Mouse (Mus musculus): ENCODE data around the gene Cib2. TPM values are rescaled to one million over a fixed set of nuclear protein-coding genes. Genes with fewer than 3 reads are reported as not detected.
A peak's percentile ranks its signal among the peaks of the same experiment; 100 is the strongest.
"Not testable (repeated sequence)": the region's sequence is repeated elsewhere in the genome, so short reads cannot be mapped to it uniquely, and the experiment has no call there.

Cib2 gene
- polyA plus RNA-seq, 1 experiment from 2014 or later = 40.5 TPM

DNA sequence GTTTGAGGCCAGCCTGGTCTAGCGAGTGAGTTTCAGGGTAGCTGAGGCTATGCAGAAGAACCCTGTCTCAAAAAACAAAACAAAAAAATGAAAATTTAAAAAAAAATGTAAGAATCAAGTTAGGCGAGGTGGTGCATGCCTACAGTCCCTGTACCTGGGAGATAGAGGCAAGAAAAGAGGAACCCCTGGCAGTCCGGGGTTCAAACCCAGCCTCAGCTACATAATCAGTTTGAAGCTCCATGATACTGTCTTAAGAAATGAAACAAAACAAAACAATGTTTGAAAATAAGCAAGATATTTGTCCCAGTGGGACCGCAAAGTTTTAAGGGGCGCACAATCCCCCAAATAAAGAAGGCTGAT lies 25.8 kb upstream of the Cib2 start:
- Histone ChIP-seq H3K27ac (ENCODE audit: low read length) (peak overlapping the region; percentile 53), H3K4me1 (replicated peaks; ENCODE audit: control insufficient read depth, insufficient read depth, low read length) (peaks cover 21% of the 10 kb centered on the region), H3K36me3 (ENCODE audit: control insufficient read depth, insufficient read depth) (0 out of 2 replicates have a peak, but pooled peaks cover 2% of the 10 kb centered on the region), H3K27me3 (replicated peaks; ENCODE audit: control insufficient read depth, insufficient read depth, low read length) (no peaks in the 10 kb centered on the region), H3K4me3 (replicated peaks; ENCODE audit: low read length) (peak overlapping the region; percentile 53), H3K9ac (replicated peaks; ENCODE audit: low read depth, low read length) (peak overlapping the region; percentile 38), H3K4me2 (ENCODE audit: low read length) (peak overlapping the region; percentile 83), H3K9me3 (ENCODE audit: control insufficient read depth, low read length) (no peaks in the 10 kb centered on the region)
- peak; percentile 8 for ATAC-seq
- WGBS = 32% methylated on average over 5 of the region's 5 CpGs

DNA sequence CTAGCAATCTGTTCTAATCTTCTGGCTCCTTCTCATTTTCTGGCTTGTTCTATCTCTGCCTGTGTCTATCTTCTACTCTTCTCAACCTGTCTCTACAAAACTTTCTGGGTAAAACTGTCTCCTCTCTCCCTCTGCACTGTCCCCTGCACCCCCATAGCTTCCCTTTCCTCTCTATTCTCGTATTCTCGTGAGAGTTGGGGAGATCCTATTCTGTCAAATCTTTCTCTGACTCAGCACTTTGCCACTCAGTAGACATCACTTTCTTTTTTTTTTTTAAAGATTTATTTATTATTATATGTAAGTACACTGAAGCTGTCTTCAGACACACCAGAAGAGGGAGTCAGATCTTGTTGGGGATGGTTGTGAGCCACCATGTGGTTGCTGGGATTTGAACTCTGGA lies 24.1 kb upstream of the Cib2 start:
- not testable (repeated sequence) for H3K27me3 ChIP-seq (replicated peaks; ENCODE audit: control insufficient read depth, insufficient read depth, low read length); ATAC-seq; H3K27ac ChIP-seq (ENCODE audit: low read length); H3K36me3 ChIP-seq (ENCODE audit: control insufficient read depth, insufficient read depth); H3K4me2 ChIP-seq (ENCODE audit: low read length); H3K9me3 ChIP-seq (ENCODE audit: control insufficient read depth, low read length); H3K9ac ChIP-seq (replicated peaks; ENCODE audit: low read depth, low read length); H3K4me3 ChIP-seq (replicated peaks; ENCODE audit: low read length)
- H3K4me1 ChIP-seq (replicated peaks; ENCODE audit: control insufficient read depth, insufficient read depth, low read length) = peaks cover 21% of the 10 kb centered on the region
- WGBS = 86% methylated on average over 2 of the region's 2 CpGs

DNA sequence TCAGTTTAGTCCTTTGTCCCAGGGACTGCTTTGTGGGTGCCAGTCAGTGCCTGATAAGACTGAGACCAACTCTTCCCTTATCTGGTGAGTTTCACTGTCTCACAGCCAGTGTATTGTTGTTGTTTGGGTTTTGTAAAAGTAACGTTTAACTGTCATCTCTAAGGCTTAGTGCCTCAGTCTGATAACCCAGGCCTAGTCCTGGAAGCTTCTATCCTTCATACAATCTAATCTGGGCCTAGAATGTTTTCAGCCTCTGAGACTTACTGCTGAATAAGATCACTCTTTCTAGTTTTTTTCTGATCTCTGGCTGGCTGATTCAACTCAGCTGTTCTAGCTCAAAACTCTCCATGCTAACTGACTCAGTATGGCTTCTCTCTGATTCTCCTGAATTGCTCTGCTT lies 23.7 kb upstream of the Cib2 start:
- Histone ChIP-seq H3K4me2 (ENCODE audit: low read length) (no peak overlapping the region), H3K9me3 (ENCODE audit: control insufficient read depth, low read length) (no peaks in the 10 kb centered on the region), H3K36me3 (ENCODE audit: control insufficient read depth, insufficient read depth) (no peaks in the 10 kb centered on the region), H3K4me3 (replicated peaks; ENCODE audit: low read length) (no peak overlapping the region), H3K27ac (ENCODE audit: low read length) (no peak overlapping the region), H3K9ac (replicated peaks; ENCODE audit: low read depth, low read length) (no peak overlapping the region), H3K4me1 (replicated peaks; ENCODE audit: control insufficient read depth, insufficient read depth, low read length) (peaks cover 21% of the 10 kb centered on the region), H3K27me3 (replicated peaks; ENCODE audit: control insufficient read depth, insufficient read depth, low read length) (no peaks in the 10 kb centered on the region)
- ATAC-seq = no peak
- WGBS = 71% methylated on average over 1 of the region's 1 CpGs

DNA sequence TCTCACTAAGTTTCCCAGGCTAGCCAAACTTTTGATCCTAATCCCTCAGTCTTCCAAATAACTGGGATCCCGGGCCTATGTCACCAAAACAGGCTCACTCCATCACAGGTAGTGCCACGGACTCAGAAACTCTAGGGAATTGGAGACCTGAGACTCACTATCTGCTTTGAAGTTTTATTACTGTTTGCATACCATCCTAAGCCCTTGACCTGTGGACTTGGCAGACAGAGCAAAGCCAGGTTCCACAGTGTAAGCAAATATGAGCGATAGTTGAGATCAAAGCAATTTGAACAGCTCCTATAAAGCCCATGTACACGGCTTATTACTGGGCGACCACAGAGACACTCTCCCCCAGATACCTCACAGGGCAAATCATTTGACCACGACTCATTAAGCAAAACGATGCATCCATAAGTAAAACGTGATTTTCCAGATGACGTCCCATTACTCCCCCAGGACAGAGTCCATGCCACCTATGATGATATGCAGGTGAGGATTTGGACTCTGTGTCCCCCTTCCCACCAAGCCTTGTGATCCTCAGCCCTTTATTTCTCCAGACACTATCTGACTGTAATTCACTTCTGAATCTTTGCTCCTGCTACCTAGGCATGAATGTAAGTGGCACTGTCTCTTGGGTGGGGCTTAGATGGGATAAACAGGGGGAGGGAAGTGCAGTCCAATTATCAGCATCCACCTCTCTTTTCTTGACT lies 11.3 kb upstream of the Cib2 start:
- no peak for ATAC-seq
- WGBS = 79% methylated on average over 9 of the region's 9 CpGs

DNA sequence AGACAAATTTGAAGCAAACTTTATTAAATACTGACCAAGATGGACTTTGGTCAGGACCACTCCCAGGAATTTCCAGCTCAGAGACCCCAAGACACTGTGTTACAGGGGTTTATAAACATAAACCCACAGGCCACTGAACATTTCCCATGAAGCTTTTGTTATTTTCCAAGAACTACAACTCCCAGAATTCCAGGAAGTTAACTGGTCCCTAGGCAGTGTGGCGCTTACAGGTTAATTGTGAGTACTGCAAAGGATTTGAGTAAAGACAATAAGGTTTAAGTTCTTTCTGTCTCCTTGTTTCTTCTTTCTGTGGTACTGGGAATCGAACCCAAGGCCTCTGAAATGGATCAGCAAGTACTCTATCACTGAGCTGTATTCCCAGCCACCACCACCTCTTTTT lies 8.7 kb upstream of the Cib2 start:
- Histone ChIP-seq H3K27me3 (replicated peaks; ENCODE audit: control insufficient read depth, insufficient read depth, low read length) (no peaks in the 10 kb centered on the region), H3K9ac (replicated peaks; ENCODE audit: low read depth, low read length) (no peak overlapping the region), H3K4me3 (replicated peaks; ENCODE audit: low read length) (no peak overlapping the region), H3K27ac (ENCODE audit: low read length) (no peak overlapping the region), H3K36me3 (ENCODE audit: control insufficient read depth, insufficient read depth) (no peaks in the 10 kb centered on the region), H3K4me1 (replicated peaks; ENCODE audit: control insufficient read depth, insufficient read depth, low read length) (no peaks in the 10 kb centered on the region), H3K9me3 (ENCODE audit: control insufficient read depth, low read length) (no peaks in the 10 kb centered on the region), H3K4me2 (ENCODE audit: low read length) (no peak overlapping the region)
- WGBS = 35% methylated on average over 2 of the region's 2 CpGs
- peak; percentile 62 for ATAC-seq

More for the DNA sequence above, 11.3 kb upstream of the Cib2 start:
- Histone ChIP-seq H3K4me1 (replicated peaks; ENCODE audit: control insufficient read depth, insufficient read depth, low read length) (no peaks in the 10 kb centered on the region), H3K27me3 (replicated peaks; ENCODE audit: control insufficient read depth, insufficient read depth, low read length) (no peaks in the 10 kb centered on the region), H3K4me2 (ENCODE audit: low read length) (no peak overlapping the region), H3K4me3 (replicated peaks; ENCODE audit: low read length) (no peak overlapping the region), H3K9me3 (ENCODE audit: control insufficient read depth, low read length) (no peaks in the 10 kb centered on the region), H3K27ac (ENCODE audit: low read length) (no peak overlapping the region), H3K9ac (replicated peaks; ENCODE audit: low read depth, low read length) (no peak overlapping the region), H3K36me3 (ENCODE audit: control insufficient read depth, insufficient read depth) (no peaks in the 10 kb centered on the region)

DNA sequence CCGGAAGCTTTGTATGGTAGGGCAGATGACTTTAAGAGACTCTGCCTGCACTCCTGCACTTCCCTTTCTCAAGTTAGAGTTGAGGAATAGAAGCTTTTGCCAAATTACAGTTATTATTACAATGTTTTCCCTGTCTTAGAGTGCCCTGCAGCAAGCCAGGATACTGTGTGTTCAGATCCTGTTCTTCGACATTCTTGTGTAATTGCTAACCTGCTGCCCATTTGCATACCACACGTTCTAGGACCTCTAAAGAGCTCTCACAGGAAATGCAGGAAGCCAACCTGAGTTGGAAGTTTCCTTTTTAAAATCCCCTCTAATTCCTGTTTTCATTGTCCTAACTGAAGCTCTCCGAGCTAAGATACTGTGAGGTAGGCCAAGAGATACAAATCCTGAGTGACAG lies 6.9 kb upstream of the Cib2 start:
- ATAC-seq = no peak
- Histone ChIP-seq H3K4me2 (ENCODE audit: low read length) (no peak overlapping the region), H3K9ac (replicated peaks; ENCODE audit: low read depth, low read length) (no peak overlapping the region), H3K9me3 (ENCODE audit: control insufficient read depth, low read length) (no peaks in the 10 kb centered on the region), H3K27ac (ENCODE audit: low read length) (no peak overlapping the region), H3K27me3 (replicated peaks; ENCODE audit: control insufficient read depth, insufficient read depth, low read length) (no peaks in the 10 kb centered on the region), H3K4me1 (replicated peaks; ENCODE audit: control insufficient read depth, insufficient read depth, low read length) (no peaks in the 10 kb centered on the region), H3K4me3 (replicated peaks; ENCODE audit: low read length) (no peak overlapping the region), H3K36me3 (ENCODE audit: control insufficient read depth, insufficient read depth) (no peaks in the 10 kb centered on the region)
- 67% methylated on average over 4 of the region's 4 CpGs for WGBS

DNA sequence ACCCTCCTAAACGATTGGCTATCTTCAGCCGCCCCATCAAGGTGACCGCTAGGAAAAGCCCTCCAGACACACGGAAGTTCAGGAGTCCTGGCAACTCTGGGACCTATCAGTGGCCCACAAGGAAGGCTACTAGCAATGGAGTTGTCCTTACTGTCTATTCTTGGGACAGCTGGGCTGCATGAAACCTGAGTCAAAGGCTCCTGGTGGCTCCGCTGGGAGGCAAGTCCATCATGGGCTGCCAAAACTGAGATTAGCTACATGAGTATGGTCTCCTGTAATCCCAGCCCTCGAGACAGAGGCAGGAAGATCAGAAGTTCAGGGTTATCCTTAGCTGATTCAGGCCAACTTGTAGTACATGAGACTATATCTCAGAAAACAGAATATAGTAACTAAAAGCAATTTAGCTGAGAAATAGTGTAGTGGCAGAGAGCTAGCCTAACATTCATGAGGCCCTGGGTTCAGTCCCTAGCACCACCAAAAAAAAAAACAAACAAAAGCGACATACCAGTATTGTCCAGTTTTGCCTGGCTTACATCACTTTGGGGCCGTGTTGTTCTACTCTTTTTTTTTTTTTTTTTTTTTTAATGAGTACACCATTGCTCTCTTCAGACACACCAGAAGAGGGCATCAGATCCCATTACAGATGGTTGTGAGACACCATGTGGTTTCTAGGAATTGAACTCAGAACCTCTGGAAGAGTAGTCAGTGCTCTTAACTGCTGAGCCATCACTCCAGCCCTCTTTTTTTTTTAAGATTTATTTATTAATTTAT lies 998 bp upstream of the Cib2 start:
- no peaks in the 10 kb centered on the region for H3K9me3 ChIP-seq (ENCODE audit: control insufficient read depth, low read length)
- no peaks in the 10 kb centered on the region for H3K27me3 ChIP-seq (replicated peaks; ENCODE audit: control insufficient read depth, insufficient read depth, low read length)
- WGBS = 92% methylated on average over 8 of the region's 8 CpGs
- no peak for ATAC-seq
- no peaks in the 10 kb centered on the region for H3K36me3 ChIP-seq (ENCODE audit: control insufficient read depth, insufficient read depth)
- H3K27ac ChIP-seq (ENCODE audit: low read length) = no peak overlapping the region
- peaks cover 9% of the 10 kb centered on the region; the same call in 1 of the 2 replicates for H3K4me1 ChIP-seq (replicated peaks; ENCODE audit: control insufficient read depth, insufficient read depth, low read length)
- H3K9ac ChIP-seq (replicated peaks; ENCODE audit: low read depth, low read length) = no peak overlapping the region
- no peak overlapping the region for H3K4me2 ChIP-seq (ENCODE audit: low read length)
- no peak overlapping the region for H3K4me3 ChIP-seq (replicated peaks; ENCODE audit: low read length)

DNA sequence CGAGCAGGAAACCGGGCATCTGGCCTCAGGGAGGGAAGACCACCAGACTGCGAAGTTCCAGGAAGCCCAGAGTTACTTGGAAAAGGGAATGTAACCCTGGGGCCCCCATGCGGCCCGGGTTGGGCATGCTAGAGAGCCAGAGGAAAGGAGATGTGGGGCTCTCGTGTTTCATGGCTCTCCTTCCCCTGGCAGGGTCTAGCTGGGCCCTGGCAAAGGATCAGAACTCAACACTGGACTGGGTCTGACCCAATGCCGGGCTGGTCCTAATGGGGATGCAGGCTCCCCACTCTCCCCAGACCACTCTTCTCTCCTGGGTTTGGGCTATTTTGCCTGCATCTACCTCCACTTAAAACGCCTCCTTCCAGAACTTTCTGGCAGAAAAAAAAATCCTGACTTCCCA lies 1.3 kb downstream of the Cib2 start:
- no peak overlapping the region for H3K4me2 ChIP-seq (ENCODE audit: low read length)
- no peaks in the 10 kb centered on the region for H3K36me3 ChIP-seq (ENCODE audit: control insufficient read depth, insufficient read depth)
- no peaks in the 10 kb centered on the region for H3K27me3 ChIP-seq (replicated peaks; ENCODE audit: control insufficient read depth, insufficient read depth, low read length)
- H3K4me3 ChIP-seq (replicated peaks; ENCODE audit: low read length) = no peak overlapping the region
- peaks cover 9% of the 10 kb centered on the region; the same call in 1 of the 2 replicates for H3K4me1 ChIP-seq (replicated peaks; ENCODE audit: control insufficient read depth, insufficient read depth, low read length)
- ATAC-seq = no peak
- WGBS = 81% methylated on average over 8 of the region's 8 CpGs
- H3K9ac ChIP-seq (replicated peaks; ENCODE audit: low read depth, low read length) = no peak overlapping the region
- no peaks in the 10 kb centered on the region for H3K9me3 ChIP-seq (ENCODE audit: control insufficient read depth, low read length)
- H3K27ac ChIP-seq (ENCODE audit: low read length) = no peak overlapping the region

DNA sequence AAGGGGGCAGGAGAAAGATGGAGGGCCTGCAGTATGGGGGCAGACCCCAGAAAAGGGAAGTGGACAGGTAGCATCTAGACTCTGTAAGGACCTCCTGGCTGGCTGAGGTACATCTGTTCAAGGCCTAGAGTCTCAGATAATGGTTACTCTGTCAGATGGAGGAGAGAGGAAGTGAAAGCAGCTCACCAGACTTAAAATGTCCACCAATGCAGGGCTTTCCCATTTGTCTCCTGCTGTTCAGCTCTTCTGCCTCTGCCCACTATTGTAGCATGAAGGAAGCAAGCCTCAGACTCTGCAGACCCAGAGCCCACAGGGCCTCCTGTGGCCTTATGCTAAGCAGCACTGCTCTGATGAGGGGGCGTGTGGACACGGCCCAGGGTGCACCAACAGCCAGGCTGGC lies 5.0 kb downstream of the Cib2 start:
- Histone ChIP-seq H3K36me3 (ENCODE audit: control insufficient read depth, insufficient read depth) (no peaks in the 10 kb centered on the region), H3K4me3 (replicated peaks; ENCODE audit: low read length) (no peak overlapping the region), H3K4me1 (replicated peaks; ENCODE audit: control insufficient read depth, insufficient read depth, low read length) (peaks cover 4% of the 10 kb centered on the region; the same call in 1 of the 2 replicates), H3K27ac (ENCODE audit: low read length) (no peak overlapping the region), H3K9me3 (ENCODE audit: control insufficient read depth, low read length) (no peaks in the 10 kb centered on the region), H3K4me2 (ENCODE audit: low read length) (no peak overlapping the region), H3K27me3 (replicated peaks; ENCODE audit: control insufficient read depth, insufficient read depth, low read length) (no peaks in the 10 kb centered on the region), H3K9ac (replicated peaks; ENCODE audit: low read depth, low read length) (no peak overlapping the region)
- no peak for ATAC-seq
- WGBS = 80% methylated on average over 2 of the region's 2 CpGs

All from forebrain, embryonic 16.5 days (tissue).